Mouse (Mus musculus) heart, embryonic 16.5 days (tissue): ENCODE data around the gene Tmprss5. TPM values are rescaled to one million over a fixed set of nuclear protein-coding genes. Genes with fewer than 3 reads are reported as not detected.

ENCODE experiments used
- ATAC-seq: fragments of 200-750 bp; cut with Nextera tagmentation; replicated peaks from 2 replicates; pipeline ENCODE4 v1.8.0; 2017; ENCODE audit warnings: moderate number of reproducible peaks; ENCODE audit not compliant: insufficient read depth, low FRiP score; ENCODE audit errors: extremely low read depth
- H3K27ac ChIP-seq: fragments of 300-500 bp; sonication (generic); 2 replicates; pipeline ENCODE4 v1.5.1; 2014; ENCODE audit warnings: mild to moderate bottlenecking, low read length, control low read depth, moderate library complexity
- H3K27me3 ChIP-seq: fragments of 300-500 bp; sonication (generic); 2 replicates; pipeline ENCODE4 v1.6.1; 2014; ENCODE audit warnings: low read length, mixed read lengths; ENCODE audit not compliant: control insufficient read depth, insufficient read depth
- H3K36me3 ChIP-seq: fragments of 300-500 bp; sonication (generic); 2 replicates; pipeline ENCODE4 v1.6.1; 2014; ENCODE audit not compliant: control insufficient read depth, insufficient read depth
- H3K4me1 ChIP-seq: fragments of 300-500 bp; sonication (generic); 2 replicates; pipeline ENCODE4 v1.6.1; 2014; ENCODE audit warnings: low read length, mixed read lengths; ENCODE audit not compliant: control insufficient read depth, insufficient read depth
- H3K4me2 ChIP-seq: fragments of 300-500 bp; sonication (generic); 2 replicates; pipeline ENCODE4 v1.6.1; 2014; ENCODE audit warnings: low read depth, mild to moderate bottlenecking, control low read depth, low read length
- H3K4me3 ChIP-seq: fragments of 300-500 bp; sonication (generic); 2 replicates; pipeline ENCODE4 v1.5.1; 2014; ENCODE audit warnings: mild to moderate bottlenecking, control low read depth, low read length
- H3K9ac ChIP-seq: fragments of 300-500 bp; sonication (generic); 2 replicates; pipeline ENCODE4 v1.6.1; 2014; ENCODE audit warnings: low read length, control low read depth
- H3K9me3 ChIP-seq: fragments of 300-500 bp; sonication (generic); replicated peaks from 2 replicates; pipeline ENCODE4 v1.6.1; 2016; ENCODE audit warnings: low read length; ENCODE audit not compliant: control insufficient read depth
- WGBS: fragments of 180-500 bp; shearing (Covaris S2); extraction: QIAGEN DNeasy Blood & Tissue Kit; methylation state at CpG from one replicate; pipeline ENCODE4 v1.1.7; 2014; 5-methylcytosine and 5-hydroxymethylcytosine counted together
- polyA plus RNA-seq: library from polyadenylated mRNA; unstranded; fragments of >200 nt; fragmentation: Nextera tagmentation; extraction: Ambion mirVana; gene quantifications from 2 replicates; pipeline ENCODE4 v1.2.1, GENCODE M21; 2015

Gene Tmprss5
- polyA plus RNA-seq, 1 experiment from 2014 or later: 0.24 TPM

DNA sequence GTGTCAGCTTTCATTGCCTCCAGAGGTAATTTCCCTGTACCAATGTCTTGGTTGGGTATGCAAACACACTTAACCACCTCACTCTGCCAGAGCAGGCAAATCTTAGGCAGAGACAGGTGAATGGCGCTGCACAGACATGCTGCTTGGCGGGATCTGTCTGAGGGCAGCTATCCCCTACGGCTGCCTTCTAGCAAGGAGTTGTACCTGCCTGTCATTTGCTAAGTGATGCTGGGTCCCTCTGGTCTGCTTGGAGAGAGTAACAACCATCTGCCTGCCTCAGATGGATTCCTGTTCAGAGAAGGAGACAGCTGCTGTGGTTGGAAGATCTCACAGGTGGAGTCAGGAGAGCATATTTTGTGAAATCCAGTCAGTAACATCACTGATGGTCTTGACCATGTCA lies 62.8 kb downstream of the Tmprss5 start:
- Histone ChIP-seq H3K4me1 (no peaks in the 10 kb centered on the region), H3K27ac (no peak overlapping the region), H3K27me3 (no peaks in the 10 kb centered on the region), H3K9ac (no peak overlapping the region), H3K4me3 (no peak overlapping the region), H3K9me3 (no peaks in the 10 kb centered on the region), H3K4me2 (no peak overlapping the region), H3K36me3 (no peaks in the 10 kb centered on the region)
- 70% methylated on average over 3 of the region's 3 CpGs for WGBS
- ATAC-seq: no peak

DNA sequence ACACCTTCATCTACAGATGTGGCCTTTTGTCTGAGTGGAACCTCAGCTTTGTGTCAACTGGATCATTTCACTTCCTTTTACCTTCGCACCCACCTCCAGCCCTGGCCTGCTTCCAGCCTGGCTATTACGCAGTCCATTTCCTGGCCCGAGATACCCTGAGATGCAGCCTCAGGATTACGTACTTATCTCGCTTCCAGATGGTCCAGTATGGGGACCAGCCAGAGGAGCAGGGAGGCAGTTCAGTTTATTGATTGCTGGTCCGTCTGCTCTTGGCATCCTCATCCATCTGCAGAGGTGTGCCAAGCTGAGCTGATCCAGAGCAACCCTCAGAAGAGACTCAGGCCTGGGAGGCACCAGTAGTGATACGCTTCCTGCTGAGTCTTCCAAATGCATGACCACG lies 64.7 kb downstream of the Tmprss5 start:
- 74% methylated on average over 8 of the region's 8 CpGs for WGBS
- ATAC-seq: no peak
- H3K4me2 ChIP-seq: no peak overlapping the region
- H3K36me3 ChIP-seq: no peaks in the 10 kb centered on the region
- no peaks in the 10 kb centered on the region for H3K27me3 ChIP-seq
- no peaks in the 10 kb centered on the region for H3K9me3 ChIP-seq
- no peak overlapping the region for H3K27ac ChIP-seq
- H3K4me1 ChIP-seq: no peaks in the 10 kb centered on the region
- H3K9ac ChIP-seq: no peak overlapping the region
- H3K4me3 ChIP-seq: no peak overlapping the region

- Histone ChIP-seq H3K4me1 (no peaks in the 10 kb centered on the region), H3K27ac (no peak overlapping the region), H3K27me3 (no peaks in the 10 kb centered on the region), H3K4me3 (no peak overlapping the region), H3K9me3 (no peaks in the 10 kb centered on the region), H3K9ac (no peak overlapping the region), H3K36me3 (no peaks in the 10 kb centered on the region), H3K4me2 (no peak overlapping the region)
- no peak for ATAC-seq
- WGBS: 75% methylated on average over 3 of the region's 3 CpGs
These were observed 66.0 kb downstream of the Tmprss5 start for GRCm38 (mm10) chr9:49147031-49147430.

Other genes with a start within 250 kb of the Tmprss5 start
- gene Zbtb16, start 245.0 kb upstream of the Tmprss5 start, polyA plus RNA-seq: 10.4 and 10.5 TPM in 2 replicates
- 1.0 and 1.8 TPM in 2 replicates for gene Htr3a, start 170.2 kb upstream of the Tmprss5 start, polyA plus RNA-seq
- 0.07 and 0.08 TPM in 2 replicates for gene Htr3b, start 116.3 kb upstream of the Tmprss5 start, polyA plus RNA-seq
- gene Usp28, start 95.9 kb upstream of the Tmprss5 start, polyA plus RNA-seq: 119 and 121 TPM in 2 replicates
- 23.0 and 28.6 TPM in 2 replicates for gene Zw10, start 25.6 kb upstream of the Tmprss5 start, polyA plus RNA-seq
- not detected in 2 replicates for gene Gm4894, start 169.3 kb downstream of the Tmprss5 start, polyA plus RNA-seq